Mouse (Mus musculus) liver, embryonic 14.5 days (tissue): ENCODE results near the gene Prkaca.

ENCODE experiments used
- CTCF ChIP-seq: IDR thresholded peaks from 2 replicates; pipeline ENCODE4 v1.5.1; 2016; ENCODE audit warnings: antibody characterized with exemption, low read depth, control low read depth
- EP300 ChIP-seq: IDR thresholded peaks from 2 replicates; pipeline ENCODE4 v1.6.1; 2016; ENCODE audit warnings: antibody characterized with exemption, low read depth

GRCm38 (mm10) chr8:83973161-83974031, 603 bp downstream of the Prkaca start:
- TF ChIP-seq CTCF (no peak), EP300 (no peak)
